Mouse (Mus musculus) R1 (cell line): ENCODE measurements around the gene Scgb2b17.
"Not testable (repeated sequence)": the region's sequence is repeated elsewhere in the genome, so short reads cannot be mapped to it uniquely, and the experiment has no call there.

Experiments used
- DNase-seq: peaks from one replicate; pipeline ENCODE4 v3.0.0-alpha.2; 2018; ENCODE audit warnings: low read depth, low spot score

The Scgb2b17 gene

DNA sequence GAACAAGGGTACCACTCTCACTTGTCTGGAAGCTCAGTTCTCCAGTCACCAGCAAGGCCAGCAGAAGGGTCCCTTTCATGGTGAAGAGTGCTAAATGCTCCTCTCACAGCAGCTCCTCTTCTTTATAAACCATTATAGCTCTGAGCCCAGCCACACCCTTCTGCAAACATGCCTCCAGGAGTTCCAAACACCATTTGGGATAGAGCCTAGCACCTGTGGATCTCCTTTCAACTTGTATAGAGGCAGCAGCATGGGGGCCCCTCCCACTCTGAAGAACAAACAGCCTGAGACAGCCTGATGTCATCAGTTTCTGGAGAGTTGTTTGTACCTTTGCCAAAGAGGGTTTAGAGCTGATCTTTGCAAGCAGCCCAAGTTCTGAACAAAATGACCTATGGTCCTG, at the start of gene Scgb2b17:
Scgb2b17 (minus strand) TSS at position 101 of the 400 bp plus-strand sequence.
- not testable (repeated sequence) for DNase-seq

DNA sequence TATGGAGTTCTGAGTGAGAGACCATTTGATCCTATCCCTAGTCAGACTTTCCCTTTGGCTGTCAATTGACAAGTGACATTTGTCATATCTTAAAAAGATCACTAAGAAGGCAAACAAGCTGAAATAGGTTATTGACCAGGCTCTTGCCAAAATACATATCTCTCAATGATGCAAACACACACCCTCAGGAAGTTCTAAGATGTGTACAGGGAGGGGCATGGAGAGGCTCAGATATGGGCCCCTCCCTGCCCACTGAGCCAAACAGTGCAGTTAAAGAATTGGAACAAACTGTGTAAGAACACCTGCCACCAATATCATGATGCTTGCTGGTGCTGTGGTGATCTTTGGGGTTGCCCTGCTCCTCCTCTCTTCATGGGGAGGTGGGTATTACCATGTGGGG, 6.8 kb upstream of the Scgb2b17 start, which contains the start of gene Scgb1b17:
Scgb1b17 (plus strand) TSS at position 301 of the 400 bp plus-strand sequence.
- DNase-seq: not testable (repeated sequence)
